Mouse (Mus musculus): ENCODE measurements around the gene Gm8094. TPM values are rescaled to one million over a fixed set of nuclear protein-coding genes. Genes with fewer than 3 reads are reported as not detected.

Gm8094 gene
- polyA plus RNA-seq (2021; fragmentation: Nextera tagmentation): 0.08 TPM in 1 of 2 replicates, not detected in the other
- long read RNA-seq, experiment 1: 0 reads
- long read RNA-seq, experiment 2: 0 reads

DNA sequence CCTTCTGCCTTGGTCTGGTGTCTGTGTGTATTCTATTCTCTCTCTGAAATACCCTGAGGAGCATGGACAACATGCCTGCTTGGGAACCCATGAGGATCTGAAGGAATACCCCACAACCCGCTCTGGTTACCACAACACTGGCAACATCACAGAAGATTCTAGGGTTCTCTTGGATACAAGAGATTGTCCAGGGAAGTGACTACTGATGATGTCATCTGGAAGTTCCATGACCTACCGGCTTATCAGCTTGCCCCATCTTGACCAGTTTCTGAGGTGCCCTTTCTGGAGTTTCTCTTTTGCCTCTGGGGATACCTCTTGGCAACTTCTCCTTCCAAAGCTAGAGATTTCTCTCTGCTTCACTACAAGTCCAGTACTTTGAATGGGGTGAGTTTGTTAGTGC, at the start of gene Gm8094:
TSS of gene Gm8094 (minus strand) at position 101 of the 400 bp plus-strand sequence.

DNA sequence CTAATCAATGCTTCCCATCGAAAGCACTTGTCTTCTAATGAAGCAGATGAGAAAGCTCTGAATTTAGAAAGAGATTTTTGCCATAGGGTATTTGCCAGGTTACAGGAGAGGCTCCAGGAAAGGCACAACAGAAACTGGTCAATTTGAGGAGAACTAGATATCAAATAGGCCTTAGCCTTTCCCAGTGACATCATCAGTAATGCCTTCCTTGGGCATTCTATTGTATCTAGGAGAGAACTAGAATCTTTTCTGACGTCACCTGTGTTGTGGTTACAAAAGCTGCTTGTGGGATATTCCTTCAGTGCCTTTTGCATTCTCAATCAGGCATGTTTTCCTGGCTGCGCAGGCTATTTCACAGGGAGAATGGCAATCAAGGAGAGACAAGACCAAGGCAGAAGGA, 23.9 kb upstream of the Gm8094 start, which contains the start of gene Gm8104:
TSS of gene Gm8104 (plus strand) at position 301 of the 400 bp plus-strand sequence.

Other genes with a start within 250 kb of the Gm8094 start
- not detected in 2 replicates for gene Gm21977, start 223.2 kb downstream of the Gm8094 start, polyA plus RNA-seq (2021; fragmentation: Nextera tagmentation)
- gene Gm8082, start 83.0 kb downstream of the Gm8094 start, polyA plus RNA-seq (2021; fragmentation: Nextera tagmentation): not detected in 2 replicates
- gene Gm10376, start 61.0 kb downstream of the Gm8094 start, polyA plus RNA-seq (2021; fragmentation: Nextera tagmentation): not detected in 2 replicates
- 0.11 and 0.29 TPM in 2 replicates for gene Gm8104, start 24.0 kb upstream of the Gm8094 start, polyA plus RNA-seq (2021; fragmentation: Nextera tagmentation)
- gene Gm7233, start 103.2 kb upstream of the Gm8094 start, polyA plus RNA-seq (2021; fragmentation: Nextera tagmentation): not detected in 2 replicates
- gene Gm8122, start 158.7 kb upstream of the Gm8094 start, polyA plus RNA-seq (2021; fragmentation: Nextera tagmentation): not detected in 2 replicates
- gene Gm8126, start 182.0 kb upstream of the Gm8094 start, polyA plus RNA-seq (2021; fragmentation: Nextera tagmentation): not detected in 2 replicates
- gene Gm9732, start 198.4 kb upstream of the Gm8094 start, polyA plus RNA-seq (2021; fragmentation: Nextera tagmentation): 0.19 and 0.37 TPM in 2 replicates
- gene Gm8127, start 217.2 kb upstream of the Gm8094 start, polyA plus RNA-seq (2021; fragmentation: Nextera tagmentation): not detected in 2 replicates

Data from left cerebral cortex, adult 6 months (tissue).